Mouse (Mus musculus): ENCODE measurements around the gene Scube2.

DNA sequence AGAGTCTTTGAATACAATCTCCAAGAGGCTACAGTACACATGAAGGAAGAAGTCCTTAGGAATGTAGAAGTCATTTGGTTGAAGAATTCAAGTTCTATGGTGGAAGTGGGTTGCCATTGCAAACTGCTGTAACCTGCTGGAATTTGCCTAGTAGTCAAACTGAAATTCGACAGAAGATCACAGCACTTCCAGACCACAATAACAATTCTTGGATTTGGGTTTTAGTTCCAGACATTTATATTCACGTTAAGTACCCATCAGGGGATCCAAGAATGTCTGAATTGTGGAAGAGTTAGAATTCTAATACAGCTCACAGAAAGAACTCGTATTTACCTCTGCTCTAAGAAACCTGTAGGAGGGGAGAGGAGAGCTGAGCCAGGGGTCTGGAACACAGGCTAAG lies 14.9 kb downstream of the Scube2 start:
- TF ChIP-seq POLR2A (IDR thresholded peaks at IDR 0.05; ENCODE audit: borderline replicate concordance, control insufficient read depth, low read depth, low read length) (no peak), CTCF (IDR thresholded peaks at IDR 0.05; ENCODE audit: control insufficient read depth, insufficient read depth, low read length) (no peak)

All from bone marrow, adult 2 months (tissue).